Mouse (Mus musculus) G1E-ER4 (cell line): ENCODE results near the gene H2al2c. TPM values are rescaled to one million over a fixed set of nuclear protein-coding genes. Genes with fewer than 3 reads are reported as not detected.
"Not testable (repeated sequence)": the region's sequence is repeated elsewhere in the genome, so short reads cannot be mapped to it uniquely, and the experiment has no call there.

Source experiments
- GATA1 ChIP-seq: IDR thresholded peaks from one replicate; pipeline ENCODE4 v1.8.0; 2012; ENCODE audit warnings: low read length, inconsistent platforms
- polyA plus RNA-seq: library from polyadenylated mRNA; stranded (reverse); fragments of >175 nt; gene quantifications from 2 replicates; pipeline ENCODE4 v1.2.3, GENCODE M21; 2012

Gene H2al2c
- polyA plus RNA-seq = not detected in 2 replicates

DNA sequence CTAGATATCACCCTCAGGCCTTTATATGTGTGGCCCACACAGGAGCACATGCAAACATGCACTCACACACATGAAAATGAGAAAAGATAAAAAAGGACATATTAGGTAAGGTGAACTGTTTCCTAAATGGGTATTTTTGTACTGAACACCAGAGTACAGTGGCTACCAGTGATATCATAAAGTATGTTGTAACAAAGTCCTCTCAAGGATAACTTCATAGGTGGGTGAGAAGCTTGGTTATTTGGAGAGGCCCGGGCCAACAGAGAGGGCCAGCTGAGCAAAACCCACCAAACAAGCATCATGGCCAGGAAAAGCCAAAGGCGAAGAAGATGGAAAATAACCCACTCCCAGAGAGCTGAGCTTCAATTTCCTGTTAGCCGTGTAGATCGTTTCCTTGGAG lies at the start of gene H2al2c:
TSS of gene H2al2c (plus strand) at position 301 of the 400 bp plus-strand sequence.
- not testable (repeated sequence) for TF ChIP-seq GATA1

Other genes starting within 250 kb of the H2al2c start
- not detected in 2 replicates for gene Sry, start 64.6 kb downstream of the H2al2c start, polyA plus RNA-seq
- gene H2al2b, start 121.6 kb downstream of the H2al2c start, polyA plus RNA-seq = not detected in 2 replicates
- not detected in 2 replicates for gene Gm4064, start 197.1 kb downstream of the H2al2c start, polyA plus RNA-seq
- not detected in 2 replicates for gene Rbmy, start 231.6 kb downstream of the H2al2c start, polyA plus RNA-seq
- not detected in 2 replicates for gene Gm10256, start 231.6 kb downstream of the H2al2c start, polyA plus RNA-seq